Mouse (Mus musculus) left cerebral cortex, adult 8-10 months (tissue): ENCODE measurements at regions not wholly inside any gene's neighbourhood (a gene's known extent, or its start where the extent isn't known, plus 50 kb on each side); places are given as distances from the start of the nearest gene placed in this dataset.

ENCODE experiments used
- DNase-seq, 2 experiments: peaks; one replicate each; pipeline ENCODE4 v3.0.0; 2022; ENCODE audit warnings: low spot score in 2 of 2

GRCm38 (mm10) chr3:154391629-154392028 lies 61.2 kb upstream of the Lhx8 start:
- no peak for DNase-seq

- DNase-seq, result no peak
These were observed 58.2 kb upstream of the Lhx8 start for GRCm38 (mm10) chr3:154388656-154389055.

GRCm38 (mm10) chr3:154387271-154387670 lies 56.8 kb upstream of the Lhx8 start:
- DNase-seq, result no peak

- DNase-seq, result no peak
These were observed 55.4 kb upstream of the Lhx8 start for GRCm38 (mm10) chr3:154385831-154386312.

GRCm38 (mm10) chr3:154382811-154383210 lies 52.4 kb upstream of the Lhx8 start:
- no peak for DNase-seq

DNA sequence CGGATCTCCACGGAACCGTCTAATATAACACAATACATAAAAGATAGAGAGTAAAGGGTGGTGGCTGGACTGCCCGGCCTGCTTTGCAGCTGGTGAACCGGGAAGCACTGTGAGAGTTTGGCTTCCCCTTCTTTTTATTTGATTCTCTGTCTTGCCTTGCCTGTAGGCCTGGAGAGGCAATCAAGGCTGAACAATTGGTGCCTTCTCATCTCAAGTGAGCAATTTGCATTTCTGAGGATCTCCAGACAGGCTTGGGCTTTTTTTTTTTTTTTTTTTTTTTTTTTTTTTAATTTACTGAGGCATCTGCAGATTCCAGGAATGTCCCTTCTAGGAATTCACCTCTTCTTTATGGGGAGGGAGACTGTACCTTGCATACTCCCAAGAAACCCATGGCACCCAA lies 51.1 kb upstream of the Lhx8 start:
- DNase-seq, result no peak
